Mouse (Mus musculus) kidney, adult 9 months (tissue): ENCODE measurements around the gene BC100530.
A peak's percentile ranks its signal among the peaks of the same experiment; 100 is the strongest.
"Not testable (repeated sequence)": the region's sequence is repeated elsewhere in the genome, so short reads cannot be mapped to it uniquely, and the experiment has no call there.

Experiments
- DNase-seq: peaks from one replicate; pipeline ENCODE4 v3.0.0; 2022

BC100530 gene

DNA sequence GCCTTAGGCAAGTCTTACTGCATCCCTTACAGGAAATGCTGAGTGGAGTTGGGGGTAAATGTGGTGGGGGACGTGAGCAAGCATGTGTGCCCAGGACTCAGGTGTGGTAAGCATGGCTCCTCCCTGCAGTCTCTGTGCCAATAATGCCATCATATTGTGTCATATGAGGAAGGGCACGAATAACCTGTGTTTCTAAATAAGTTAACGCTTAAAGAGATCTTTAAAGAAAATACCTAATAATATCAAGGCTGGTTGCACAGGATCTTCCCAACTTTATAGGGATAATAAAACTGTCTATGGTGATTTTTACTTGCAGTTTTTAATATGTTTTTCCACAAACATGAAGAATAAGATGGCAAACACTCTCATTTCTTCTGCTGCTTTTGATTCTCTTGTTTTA is at the start of gene BC100530:
Gene BC100530 (minus strand): TSS at position 101 of the 400 bp plus-strand sequence.
- not testable (repeated sequence) for DNase-seq

DNA sequence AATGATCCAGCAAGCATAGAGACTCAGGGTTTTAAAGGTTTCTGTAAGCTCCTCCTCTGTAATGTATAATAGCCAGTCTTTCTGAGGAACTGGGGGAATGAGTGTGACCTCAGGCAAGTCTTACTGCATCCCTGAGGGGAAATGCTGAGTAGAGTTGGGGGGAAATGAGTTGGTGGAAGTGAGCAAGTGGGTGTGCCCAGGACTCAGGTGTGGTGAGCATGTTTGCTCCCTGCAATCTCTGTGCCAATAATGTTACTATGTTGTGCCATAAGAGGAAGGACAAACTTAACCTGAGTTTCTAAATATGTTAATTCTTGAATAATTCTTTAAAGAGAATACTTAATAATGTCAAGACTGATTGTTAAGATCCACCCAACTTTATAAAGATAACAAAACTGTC is 40.8 kb upstream of the BC100530 start, which contains the start of gene Stfa2:
Gene Stfa2 (minus strand): TSS at position 101 of the 400 bp plus-strand sequence.
- no peak for DNase-seq

DNA sequence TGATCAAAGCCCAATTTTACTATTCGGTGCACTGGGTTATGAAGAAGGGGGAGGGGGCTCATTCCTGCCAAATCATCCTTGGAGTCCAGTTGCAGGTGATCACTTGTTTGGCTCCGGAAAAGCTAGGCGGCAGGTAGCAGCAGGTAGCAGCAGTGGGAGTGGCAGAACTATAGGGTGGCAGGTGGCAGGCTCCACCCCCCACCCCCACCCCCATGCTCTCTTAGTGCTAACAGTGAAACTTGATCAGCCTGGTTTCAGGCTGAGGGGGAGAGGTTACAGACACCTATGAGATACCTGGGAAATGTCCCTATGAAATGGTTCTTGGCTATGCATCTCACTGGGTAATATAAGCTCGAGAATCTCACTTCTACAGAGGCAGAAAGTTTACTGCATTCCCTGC is 21.5 kb upstream of the BC100530 start:
- no peak for DNase-seq

DNA sequence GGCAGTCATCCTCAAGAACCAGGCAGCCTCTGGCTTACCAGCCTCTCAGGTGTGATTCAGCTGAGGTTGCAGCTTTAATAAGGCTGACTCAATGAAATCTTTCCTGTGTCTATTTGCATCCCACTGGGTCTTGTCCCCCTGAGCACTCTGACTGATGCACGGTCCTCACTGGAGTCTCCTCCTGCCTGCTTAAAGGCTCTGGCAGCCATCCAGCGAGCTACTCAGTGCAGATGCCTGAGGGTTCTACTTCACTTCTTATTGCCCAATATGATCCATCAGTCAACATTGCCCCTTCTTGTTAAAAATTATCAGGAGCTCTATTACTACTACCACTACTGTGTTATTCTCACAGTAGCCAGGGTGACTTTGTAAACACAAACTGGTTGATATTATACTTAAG is 30.4 kb downstream of the BC100530 start:
- no peak for DNase-seq

- DNase-seq: no peak
Observed at GRCm38 (mm10) chr16:36334232-36334631, 33.3 kb downstream of the BC100530 start, which contains the start of gene BC117090. Gene BC117090 (minus strand): TSS chr16:36334332.

DNA sequence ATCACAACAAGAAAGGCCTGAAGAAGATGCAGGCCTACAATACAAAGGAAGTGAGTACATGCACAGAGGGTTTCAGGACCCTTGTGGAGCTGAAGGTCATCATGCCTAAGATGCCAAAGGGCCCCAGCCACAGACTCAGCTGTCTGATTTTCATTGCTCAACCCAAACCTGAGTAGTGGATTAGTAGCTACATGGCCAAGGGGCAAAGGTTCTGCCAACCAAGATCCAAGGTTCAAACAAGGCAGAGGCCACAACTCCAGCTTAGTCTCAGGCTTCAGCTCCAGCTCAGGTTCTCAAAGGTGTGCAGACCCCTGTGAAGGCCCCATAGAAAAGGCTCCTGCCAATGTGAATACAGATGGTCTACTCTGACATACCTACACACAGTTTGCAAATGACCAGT is 48.3 kb downstream of the BC100530 start:
- DNase-seq: peak; percentile 64

GRCm38 (mm10) chr16:36316111-36316510 is 51.4 kb downstream of the BC100530 start:
- not testable (repeated sequence) for DNase-seq
